Mouse (Mus musculus) layer of hippocampus, postnatal 10 days (tissue): ENCODE results near the gene Ceacam12. TPM values are rescaled to one million over a fixed set of nuclear protein-coding genes. Genes with fewer than 3 reads are reported as not detected.
"Not testable (repeated sequence)": the region's sequence is repeated elsewhere in the genome, so short reads cannot be mapped to it uniquely, and the experiment has no call there.

Source experiments
- DNase-seq, 2 experiments: peaks; one replicate each; pipeline ENCODE4 v3.0.0; 2021; ENCODE audit warnings: low spot score in 2 of 2
- long read RNA-seq: library from polyadenylated mRNA; stranded (forward); transcript quantifications from one replicate; pipeline ENCODE4 v2.0.0, GENCODE M21; 2023
- microRNA-seq, 2 experiments: library from miRNA; unstranded; fragments of <30 nt; microRNA quantifications; one replicate each; pipeline ENCODE4 v1.2.0; 2021
- total RNA-seq, 2 experiments: library from RNA; stranded (reverse); gene quantifications; 2 replicates each; pipeline ENCODE4 v1.2.3; 2021

Gene Ceacam12
- total RNA-seq, result not detected
- long read RNA-seq, result 0 reads

GRCm38 (mm10) chr7:18065629-18066028, at the start of gene Ceacam12:
Ceacam12 (plus strand) TSS chr7:18065929.
- DNase-seq, result no peak

GRCm38 (mm10) chr7:18073821-18074220, 8.1 kb downstream of the Ceacam12 start:
- not testable (repeated sequence) for DNase-seq

GRCm38 (mm10) chr7:18100785-18101184, 35.1 kb downstream of the Ceacam12 start:
- DNase-seq, result no peak

Small RNAs within 50 kb of the gene (microRNA-seq; reads per million reads assigned to microRNA genes)
- gene Gm22414, result 0 reads per million in 2 experiments

Other genes starting within 250 kb of the Ceacam12 start
- gene Gm5155, start 194.2 kb upstream of the Ceacam12 start, total RNA-seq, result not detected
- gene Ceacam11, start 93.8 kb upstream of the Ceacam12 start, total RNA-seq, result not detected
- not detected for gene Ceacam13, start 56.0 kb upstream of the Ceacam12 start, total RNA-seq
- not detected for gene Igfl3, start 110.6 kb downstream of the Ceacam12 start, total RNA-seq
- gene Mill1, start 179.4 kb downstream of the Ceacam12 start, total RNA-seq, result not detected